Mouse (Mus musculus) layer of hippocampus, adult 9-10 months (tissue): ENCODE results near the gene Thap7.
"Not testable (repeated sequence)": the region's sequence is repeated elsewhere in the genome, so short reads cannot be mapped to it uniquely, and the experiment has no call there.

Experiments used
- DNase-seq: peaks from one replicate; pipeline ENCODE4 v3.0.0; 2022; ENCODE audit warnings: low spot score

Thap7 gene

DNA sequence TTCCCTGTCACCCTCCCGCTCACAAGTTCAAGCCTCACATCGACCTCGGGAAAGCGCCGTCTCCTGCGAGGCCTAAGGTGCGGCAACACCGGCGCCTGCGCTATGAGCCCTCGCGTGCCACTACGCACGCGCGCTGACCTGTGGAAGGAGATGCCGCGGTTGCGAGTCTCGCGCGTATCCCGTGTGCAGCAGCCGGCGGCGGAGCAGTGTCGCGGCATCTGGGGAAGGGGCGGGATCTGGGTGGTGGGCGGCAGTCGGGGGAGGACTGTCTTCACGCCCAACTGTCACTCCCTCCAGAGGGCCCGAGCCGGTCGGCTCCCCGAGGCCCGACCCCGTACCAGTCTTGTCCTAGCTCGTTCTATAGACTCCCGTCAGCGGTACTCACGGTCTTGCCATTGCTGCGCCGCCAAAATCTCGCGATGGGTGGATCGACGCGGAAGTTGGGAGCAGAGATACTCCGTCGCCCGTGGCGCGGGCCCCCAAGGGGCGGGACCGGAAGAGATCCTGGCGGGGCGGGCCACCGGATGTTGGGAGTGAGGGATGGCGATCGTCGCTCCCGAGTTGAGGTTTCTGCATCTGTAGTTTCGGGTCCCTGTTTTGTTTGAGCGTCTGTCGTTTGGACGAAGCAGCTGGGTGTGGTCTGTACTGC is at the start of gene Thap7:
Gene Thap7 (minus strand): TSS at position 497 of the 649 bp plus-strand sequence.
- peak; percentile 87 for DNase-seq

GRCm38 (mm10) chr16:17576825-17577215 is 45.9 kb upstream of the Thap7 start:
- DNase-seq = no peak

GRCm38 (mm10) chr16:17575870-17576824 is 45.2 kb upstream of the Thap7 start:
- DNase-seq = no peak

- no peak for DNase-seq
Observed at GRCm38 (mm10) chr16:17566186-17566585, 35.2 kb upstream of the Thap7 start.

DNA sequence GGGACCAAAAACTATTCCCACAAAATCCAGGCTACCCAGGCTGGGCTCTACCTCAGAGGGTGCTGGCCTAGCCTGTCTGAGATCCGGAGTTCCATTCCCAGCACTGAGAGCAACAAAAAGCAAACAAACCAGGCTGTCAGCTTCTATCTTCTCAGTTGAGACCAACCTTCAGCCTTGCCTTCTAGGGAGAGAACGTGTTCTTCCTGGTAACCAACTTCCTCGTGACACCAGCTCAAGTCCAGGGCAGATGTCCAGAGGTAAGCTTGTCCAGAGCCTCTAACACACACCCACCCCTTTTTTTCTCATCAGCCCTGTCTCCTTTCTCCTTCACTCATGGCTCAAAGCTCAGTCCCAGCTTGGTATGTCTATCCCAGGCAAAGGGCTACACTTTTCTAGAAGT is 33.8 kb upstream of the Thap7 start:
- no peak for DNase-seq

DNA sequence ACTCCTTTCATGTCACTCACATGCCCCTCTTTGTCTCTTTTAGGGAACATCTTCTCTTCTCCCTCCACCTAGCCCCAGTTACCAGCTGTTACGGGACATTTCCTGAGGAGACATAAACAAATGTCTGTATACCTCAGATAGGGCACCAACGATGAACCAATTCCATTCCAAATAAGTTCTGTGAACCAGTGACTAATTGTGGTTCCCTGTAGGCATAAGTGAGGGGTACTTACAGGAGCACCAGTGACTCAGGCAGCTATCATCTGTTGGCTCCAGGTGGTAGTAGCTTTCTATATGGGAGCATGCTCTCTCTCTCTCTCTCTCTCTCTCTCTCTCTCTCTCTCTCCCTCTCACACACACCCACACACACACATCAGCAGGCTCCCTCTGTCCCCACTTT is 33.3 kb upstream of the Thap7 start:
- no peak for DNase-seq

DNA sequence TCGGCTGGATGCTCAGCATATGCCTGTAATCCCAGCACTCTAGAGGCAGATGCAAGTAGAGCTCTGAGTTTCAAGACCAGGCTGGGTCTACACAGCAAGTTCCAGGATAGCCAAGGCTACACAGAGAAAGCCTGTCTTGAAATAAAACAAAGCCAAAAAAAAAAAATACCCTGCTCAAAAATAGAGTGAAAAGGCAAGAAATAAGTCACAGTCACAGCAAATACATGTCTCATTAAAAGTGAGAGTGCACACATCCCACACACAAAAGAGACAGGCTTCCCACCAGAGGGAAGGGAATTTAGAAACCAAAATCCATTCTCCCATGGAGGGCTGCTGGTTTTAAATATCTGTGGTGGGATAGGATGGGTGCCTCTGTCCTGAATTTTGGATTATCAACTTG is 32.6 kb upstream of the Thap7 start:
- no peak for DNase-seq

DNA sequence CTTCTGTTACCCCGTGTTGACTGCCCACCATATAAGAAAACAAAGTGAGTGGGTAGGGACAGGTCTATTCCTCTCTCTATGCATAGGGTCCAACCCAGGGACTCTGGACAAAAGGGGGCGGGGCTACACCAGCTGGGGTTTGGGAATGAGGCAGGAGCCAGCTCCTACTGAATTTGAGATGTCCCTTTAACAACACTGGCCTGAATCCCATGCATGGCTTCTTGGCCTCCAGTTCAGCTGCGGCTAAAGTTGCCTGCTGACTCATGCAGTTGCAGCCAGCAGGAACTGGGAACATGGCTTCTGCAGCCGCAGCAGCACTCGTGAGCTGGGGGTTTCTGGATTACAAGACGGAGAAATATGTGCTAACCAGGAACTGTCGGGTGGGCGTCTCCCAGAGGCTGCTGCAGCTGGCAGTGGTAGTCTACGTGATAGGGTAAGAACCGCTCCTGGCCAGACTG is 30.8 kb upstream of the Thap7 start, which contains the start of gene P2rx6:
Gene P2rx6 (plus strand): TSS at position 135 of the 458 bp plus-strand sequence.
- no peak for DNase-seq

DNA sequence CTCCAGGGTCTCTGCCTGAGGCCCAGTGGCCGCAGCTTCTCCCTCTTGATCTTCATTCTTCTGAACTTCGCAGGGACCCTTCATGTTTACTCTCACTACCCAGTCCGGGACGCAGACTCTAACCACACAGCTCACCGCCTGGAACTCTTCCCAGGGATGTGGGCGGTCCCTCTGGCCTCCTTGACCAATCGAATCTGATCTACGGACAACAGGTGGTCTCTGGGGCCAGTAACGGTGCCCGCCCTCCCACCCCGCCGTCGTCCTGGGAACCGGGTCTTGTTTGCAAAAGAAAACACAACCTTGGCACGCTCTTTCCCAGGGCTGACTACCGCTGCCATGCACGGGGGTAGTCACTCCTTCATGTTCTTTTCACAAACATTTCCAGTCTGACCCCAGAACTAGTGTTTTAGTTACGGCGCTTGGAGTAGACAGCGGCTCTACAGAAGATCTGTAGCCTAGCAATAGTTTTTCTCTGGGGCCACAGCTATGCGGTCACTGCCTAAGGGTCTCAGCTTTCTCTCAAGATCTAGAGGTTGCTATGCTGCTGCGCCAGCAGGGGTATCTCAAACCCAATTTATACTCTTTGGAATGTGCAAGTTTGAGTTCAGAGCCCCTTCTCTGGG is 30.3 kb upstream of the Thap7 start, which contains the start of gene Lrrc74b:
Gene Lrrc74b (minus strand): TSS at position 120 of the 623 bp plus-strand sequence.
- DNase-seq = no peak

GRCm38 (mm10) chr16:17559396-17560027 is 28.6 kb upstream of the Thap7 start:
- DNase-seq = no peak

GRCm38 (mm10) chr16:17558811-17559210 is 27.9 kb upstream of the Thap7 start:
- no peak for DNase-seq

GRCm38 (mm10) chr16:17557947-17558480 is 27.1 kb upstream of the Thap7 start:
- DNase-seq = peak; percentile 75

DNA sequence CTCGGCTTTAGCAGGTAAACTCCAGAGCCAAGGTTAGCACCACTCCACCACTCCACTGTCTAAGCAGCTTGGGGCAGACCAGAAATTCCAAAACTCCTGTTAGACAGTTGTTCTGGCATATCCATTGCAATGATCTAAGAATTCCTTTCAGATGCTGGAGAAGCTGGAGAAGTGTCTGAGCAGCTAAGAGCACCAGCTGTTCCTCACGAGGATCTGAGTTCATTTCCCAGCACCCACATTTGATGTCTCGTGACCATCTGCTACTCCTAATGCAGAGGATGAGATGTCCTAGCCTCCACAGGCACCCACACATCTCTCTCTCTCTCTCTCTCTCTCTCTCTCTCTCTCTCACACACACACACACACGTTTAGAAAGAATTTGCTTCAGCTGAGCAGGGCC is 26.0 kb upstream of the Thap7 start:
- no peak for DNase-seq

GRCm38 (mm10) chr16:17556180-17556579 is 25.2 kb upstream of the Thap7 start:
- no peak for DNase-seq

GRCm38 (mm10) chr16:17554702-17555101 is 23.8 kb upstream of the Thap7 start:
- DNase-seq = not testable (repeated sequence)

DNA sequence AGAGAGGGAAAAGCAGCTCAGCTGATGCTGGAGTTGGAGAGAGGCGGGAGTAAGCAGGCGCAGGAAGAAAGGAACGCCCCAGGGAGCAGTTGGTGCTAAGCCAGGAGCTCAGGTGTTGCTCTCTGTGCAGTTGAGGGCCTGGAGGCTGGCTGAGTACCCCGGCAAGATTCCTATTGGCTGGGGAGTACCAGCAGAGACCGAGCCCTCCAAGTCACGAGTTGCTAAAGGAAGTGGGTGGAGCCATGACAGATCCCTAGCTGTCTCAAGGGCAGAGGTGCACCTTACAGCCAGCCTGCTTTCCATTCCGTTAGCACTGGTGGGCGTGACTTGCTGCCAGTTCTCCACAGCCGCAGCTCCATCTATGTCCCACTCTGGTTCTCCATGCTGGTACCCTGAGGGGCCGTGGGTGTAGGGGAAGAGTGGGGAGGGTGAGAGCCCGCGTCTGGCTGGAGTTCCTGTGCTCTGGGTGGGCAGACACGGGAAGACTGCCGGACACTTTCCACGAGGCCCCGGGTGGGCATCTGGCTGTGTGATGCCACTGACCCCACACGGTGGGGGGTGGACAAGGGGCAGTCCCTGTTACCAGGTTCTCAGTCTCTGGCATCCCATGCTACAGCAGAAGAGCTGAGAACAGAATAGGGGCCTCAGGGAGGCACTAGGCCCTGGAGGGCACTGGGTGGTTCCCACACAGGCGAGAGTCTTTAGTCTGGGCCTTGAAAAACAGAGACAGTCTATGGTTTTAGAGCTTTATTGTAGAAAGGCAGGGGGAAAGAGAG is 23.2 kb upstream of the Thap7 start:
- no peak for DNase-seq

DNA sequence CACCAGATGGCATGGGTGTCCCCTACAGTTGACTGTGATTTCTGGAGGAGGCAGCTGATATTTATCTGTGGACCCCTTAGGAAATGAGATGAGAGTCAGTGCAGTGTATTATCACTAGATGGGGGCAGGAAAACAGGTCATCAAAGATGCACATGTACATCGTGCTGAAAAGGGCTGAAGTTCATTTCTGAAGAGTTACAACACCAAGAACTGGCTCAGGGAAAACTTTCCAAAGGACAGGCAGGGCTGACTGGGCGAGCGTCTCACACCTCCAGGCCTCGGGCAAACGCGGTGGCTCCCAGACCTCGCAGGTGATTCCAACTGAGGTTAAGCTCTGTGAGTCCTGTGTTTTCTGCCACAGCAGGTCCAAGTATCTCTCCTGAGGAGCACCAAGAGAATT is 21.9 kb upstream of the Thap7 start:
- DNase-seq = no peak

DNA sequence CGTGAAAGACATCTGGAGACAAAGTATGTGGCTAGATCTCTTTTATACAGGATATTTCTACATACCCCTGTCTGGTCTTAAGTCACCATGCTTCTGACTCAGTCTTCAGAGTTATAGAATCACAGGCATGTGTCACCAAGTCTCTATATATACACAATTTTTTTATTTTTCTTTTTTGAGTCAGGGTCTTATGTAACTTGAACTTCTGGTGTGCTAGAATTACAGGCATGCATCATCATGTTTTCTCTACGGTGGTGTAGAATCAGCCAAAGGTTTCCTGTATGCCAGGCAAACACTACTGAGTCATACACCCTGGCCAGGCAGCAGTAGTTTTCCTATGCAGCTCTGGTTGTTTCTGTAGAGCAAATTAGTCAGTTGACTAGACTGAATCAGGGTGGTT is 11.7 kb upstream of the Thap7 start:
- DNase-seq = no peak

DNA sequence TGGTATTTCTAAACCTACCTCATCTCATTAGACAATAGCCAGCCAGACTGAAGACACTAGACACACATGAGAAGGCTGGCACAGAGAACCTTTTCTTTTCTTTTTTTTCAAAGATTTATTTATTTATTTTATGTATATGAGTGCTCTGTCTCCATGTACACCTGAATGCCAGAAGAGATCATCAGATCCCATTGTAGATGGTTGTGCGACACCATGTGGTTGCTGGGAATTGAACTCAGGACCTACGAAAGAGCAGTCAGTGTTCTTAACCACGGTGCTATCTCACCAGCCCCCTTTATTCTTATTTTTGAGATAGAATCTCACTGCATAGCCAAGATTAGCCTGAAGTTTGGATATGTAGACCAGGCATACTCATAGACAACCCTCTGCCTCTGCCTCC is 5.6 kb upstream of the Thap7 start:
- DNase-seq = no peak

GRCm38 (mm10) chr16:17532676-17533329 is 1.9 kb upstream of the Thap7 start:
- no peak for DNase-seq
